35 mouse cellular contexts compared by ENCODE assay signal in the genomic region with DNA sequence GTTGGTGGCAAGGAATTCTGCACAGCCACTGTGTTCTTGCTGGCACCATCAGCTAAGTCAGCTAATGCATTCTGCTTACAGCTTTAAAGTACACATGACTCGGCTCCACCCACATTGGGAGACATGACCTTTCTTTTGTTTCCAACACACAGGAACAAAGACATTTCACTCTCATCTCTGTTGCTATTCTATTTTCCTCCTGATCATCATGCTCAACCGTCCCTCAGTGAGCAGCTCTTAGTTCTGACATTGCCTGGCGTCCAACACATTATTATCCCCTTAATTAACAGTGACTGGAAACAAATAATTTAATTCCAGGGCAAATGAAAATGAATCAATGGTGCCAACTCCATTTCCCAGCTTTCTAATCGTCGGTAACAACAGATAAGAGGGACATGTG. TPM values are rescaled to one million over a fixed set of nuclear protein-coding genes. Genes with fewer than 3 reads are reported as not detected.
DNase-seq lines count a peak whose midpoint lies in the region; ATAC-seq lines count a peak whose summit lies in the region.
"Had no signal": no experiment of that assay in that cellular context is flagged by ENCODE, and none has a peak within 500 bp of the region (broad histone marks: within the 10 kb centered on the region; RNA-seq: fewer than 3 reads in every experiment).

No protein-coding gene starts in this region.

- H3K9ac ChIP-seq in forebrain, embryonic 14.5 days (ENCODE audit: low read length) = no peak overlapping the region
- no peak overlapping the region for H3K9ac ChIP-seq in forebrain, embryonic 11.5 days (ENCODE audit: low read length)
- no peak overlapping the region for H3K9ac ChIP-seq in hindbrain, embryonic 14.5 days
- H3K9ac ChIP-seq in hindbrain, embryonic 15.5 days = no peak overlapping the region
- H3K9ac ChIP-seq: kidney, embryonic 15.5 days; liver, embryonic 13.5 days; midbrain, embryonic 15.5 days; neural tube, embryonic 15.5 days had no signal

- H3K4me1 ChIP-seq in forebrain, embryonic 14.5 days (ENCODE audit: control insufficient read depth, insufficient read depth, low read length) = 0 out of 2 replicates have a peak, but pooled peaks cover 4% of the 10 kb centered on the region
- H3K4me1 ChIP-seq in forebrain, embryonic 11.5 days (replicated peaks; ENCODE audit: control insufficient read depth, insufficient read depth, low read length) = no peaks in the 10 kb centered on the region
- H3K4me1 ChIP-seq in hindbrain, embryonic 14.5 days (replicated peaks; ENCODE audit: control insufficient read depth, insufficient read depth, low read length) = no peaks in the 10 kb centered on the region
- H3K4me1 ChIP-seq in hindbrain, embryonic 10.5 days (replicated peaks) = peaks cover 5% of the 10 kb centered on the region; the same call in 1 of the 2 replicates
- no peaks in the 10 kb centered on the region for H3K4me1 ChIP-seq in hindbrain, embryonic 15.5 days (replicated peaks)
- H3K4me1 ChIP-seq: kidney, embryonic 15.5 days; liver, embryonic 13.5 days; midbrain, embryonic 15.5 days; neural tube, embryonic 15.5 days had no signal

- H3K9me3 ChIP-seq in forebrain, embryonic 14.5 days (replicated peaks; ENCODE audit: control insufficient read depth, low read length) = no peaks in the 10 kb centered on the region
- H3K9me3 ChIP-seq in forebrain, embryonic 11.5 days (ENCODE audit: control insufficient read depth, low read length) = no peaks in the 10 kb centered on the region
- H3K9me3 ChIP-seq in hindbrain, embryonic 14.5 days (ENCODE audit: control insufficient read depth, low read length) = no peaks in the 10 kb centered on the region
- H3K9me3 ChIP-seq in hindbrain, embryonic 10.5 days = no peaks in the 10 kb centered on the region
- no peaks in the 10 kb centered on the region for H3K9me3 ChIP-seq in hindbrain, embryonic 15.5 days
- H3K9me3 ChIP-seq: kidney, embryonic 15.5 days; liver, embryonic 13.5 days; midbrain, embryonic 15.5 days; neural tube, embryonic 15.5 days had no signal

- no peaks in the 10 kb centered on the region for H3K27me3 ChIP-seq in forebrain, embryonic 14.5 days (replicated peaks; ENCODE audit: control insufficient read depth, insufficient read depth, low read length)
- no peaks in the 10 kb centered on the region for H3K27me3 ChIP-seq in forebrain, embryonic 11.5 days (ENCODE audit: control insufficient read depth, insufficient read depth, low read length)
- no peaks in the 10 kb centered on the region for H3K27me3 ChIP-seq in hindbrain, embryonic 14.5 days (ENCODE audit: control insufficient read depth, insufficient read depth, low read length)
- H3K27me3 ChIP-seq in hindbrain, embryonic 10.5 days (ENCODE audit: insufficient read depth, poor library complexity, severe bottlenecking) = no peaks in the 10 kb centered on the region
- no peaks in the 10 kb centered on the region for H3K27me3 ChIP-seq in hindbrain, embryonic 15.5 days
- H3K27me3 ChIP-seq: kidney, embryonic 15.5 days; liver, embryonic 13.5 days; midbrain, embryonic 15.5 days; neural tube, embryonic 15.5 days had no signal

- no peak for ATAC-seq in forebrain, embryonic 14.5 days
- ATAC-seq in forebrain, embryonic 11.5 days (replicated peaks; ENCODE audit: low FRiP score) = no peak
- ATAC-seq in hindbrain, embryonic 14.5 days (ENCODE audit: low FRiP score) = no peak
- ATAC-seq in hindbrain, embryonic 15.5 days (ENCODE audit: low FRiP score, low read depth) = 0 out of 2 replicates have a peak, but pooled peaks have one; percentile 34
- ATAC-seq: midbrain, embryonic 15.5 days had no signal

- WGBS in forebrain, embryonic 14.5 days = 39% methylated on average over 5 of the region's 5 CpGs
- 62% methylated on average over 5 of the region's 5 CpGs for WGBS in forebrain, embryonic 11.5 days
- 31% methylated on average over 5 of the region's 5 CpGs for WGBS in hindbrain, embryonic 14.5 days
- WGBS in hindbrain, embryonic 10.5 days = 54% methylated on average over 5 of the region's 5 CpGs
- WGBS in hindbrain, embryonic 15.5 days = 25% methylated on average over 5 of the region's 5 CpGs

- DNase-seq in forebrain, embryonic 14.5 days (ENCODE audit: low spot score) = peak; percentile 44
- DNase-seq in forebrain, embryonic 11.5 days (ENCODE audit: low spot score) = no peak
- DNase-seq in hindbrain, embryonic 14.5 days (ENCODE audit: low spot score) = no peak
- DNase-seq in hindbrain, embryonic 10.5 days (ENCODE audit: low spot score) = no peak
- DNase-seq in Muller cell, postnatal 12 days (ENCODE audit: inconsistent ontology term) = peak; percentile 14
- no peak for DNase-seq in frontal cortex, postnatal 14 days (ENCODE audit: low spot score in 2 of 2)
- no peak for DNase-seq in layer of hippocampus, postnatal 36 days
- DNase-seq: adrenal gland, postnatal 10 days; cerebellum, adult 8-10 months; gastrocnemius, adult 2 months; kidney, adult 11 months; kidney, postnatal 4 days; liver, embryonic 13.5 days; lung, adult 2 months; lung, postnatal 14 days; right cerebral cortex, postnatal 14 days; thymus, adult 2 months; thymus, postnatal 4 days had no signal

- H3K4me2 ChIP-seq in forebrain, embryonic 14.5 days (ENCODE audit: low read length) = no peak overlapping the region
- H3K4me2 ChIP-seq in forebrain, embryonic 11.5 days (ENCODE audit: low read depth, low read length, severe bottlenecking) = no peak overlapping the region
- no peak overlapping the region for H3K4me2 ChIP-seq in hindbrain, embryonic 14.5 days (replicated peaks)
- no peak overlapping the region for H3K4me2 ChIP-seq in hindbrain, embryonic 15.5 days
- H3K4me2 ChIP-seq: heart, embryonic 11.5 days; kidney, embryonic 15.5 days; liver, embryonic 13.5 days; midbrain, embryonic 15.5 days; neural tube, embryonic 15.5 days had no signal

- no peaks in the 10 kb centered on the region for H3K36me3 ChIP-seq in forebrain, embryonic 14.5 days (ENCODE audit: control insufficient read depth, insufficient read depth, low read length)
- H3K36me3 ChIP-seq in forebrain, embryonic 11.5 days (ENCODE audit: control insufficient read depth, insufficient read depth, low read length) = no peaks in the 10 kb centered on the region
- H3K36me3 ChIP-seq in hindbrain, embryonic 14.5 days (replicated peaks; ENCODE audit: control insufficient read depth, insufficient read depth) = no peaks in the 10 kb centered on the region
- no peaks in the 10 kb centered on the region for H3K36me3 ChIP-seq in hindbrain, embryonic 10.5 days
- H3K36me3 ChIP-seq in hindbrain, embryonic 15.5 days = no peaks in the 10 kb centered on the region
- H3K36me3 ChIP-seq: kidney, embryonic 15.5 days; liver, embryonic 13.5 days; midbrain, embryonic 15.5 days had no signal

- no peak overlapping the region for H3K27ac ChIP-seq in forebrain, embryonic 14.5 days (ENCODE audit: low read depth, low read length)
- H3K27ac ChIP-seq in forebrain, embryonic 11.5 days (ENCODE audit: low read depth, low read length) = no peak overlapping the region
- peak overlapping the region; percentile 22 for H3K27ac ChIP-seq in hindbrain, embryonic 14.5 days
- no peak overlapping the region for H3K27ac ChIP-seq in hindbrain, embryonic 10.5 days
- H3K27ac ChIP-seq in hindbrain, embryonic 15.5 days (replicated peaks) = peak overlapping the region; percentile 25; the same call in 1 of the 2 replicates
- H3K27ac ChIP-seq: gastrocnemius, adult 2 months; kidney, embryonic 15.5 days; liver, embryonic 13.5 days; midbrain, embryonic 15.5 days; neural tube, embryonic 15.5 days; stomach, postnatal 0 days had no signal

- H3K4me3 ChIP-seq in forebrain, embryonic 14.5 days (ENCODE audit: low read depth, low read length) = no peak overlapping the region
- H3K4me3 ChIP-seq in forebrain, embryonic 11.5 days (ENCODE audit: low read depth, low read length) = no peak overlapping the region
- H3K4me3 ChIP-seq in hindbrain, embryonic 14.5 days (replicated peaks; ENCODE audit: low read length) = no peak overlapping the region
- H3K4me3 ChIP-seq in hindbrain, embryonic 10.5 days = no peak overlapping the region
- H3K4me3 ChIP-seq in hindbrain, embryonic 15.5 days = no peak overlapping the region
- H3K4me3 ChIP-seq: gastrocnemius, adult 2 months; kidney, embryonic 15.5 days; liver, embryonic 13.5 days; midbrain, embryonic 15.5 days; myocyte; neural tube, embryonic 15.5 days had no signal

RNA-seq across cellular contexts. Expression of gene Gm20075, which starts 35.8 kb away (rescaled TPM):
- 26.9 and 39.5 TPM in 2 replicates for polyA plus RNA-seq in forebrain, embryonic 14.5 days (2014; fragmentation: Nextera tagmentation; extraction: Ambion mirVana)
- 31.5 and 36.7 TPM in 2 replicates for polyA plus RNA-seq in forebrain, embryonic 11.5 days (2014; fragmentation: Nextera tagmentation; extraction: Ambion mirVana)
- 22.0 and 27.0 TPM in 2 replicates for polyA plus RNA-seq in hindbrain, embryonic 14.5 days (2014; fragmentation: Nextera tagmentation; extraction: Ambion mirVana)
- polyA plus RNA-seq in hindbrain, embryonic 10.5 days (2016; fragmentation: Nextera tagmentation; extraction: Ambion mirVana) = 37.8 and 39.6 TPM in 2 replicates
- polyA plus RNA-seq in hindbrain, embryonic 15.5 days (2015; fragmentation: Nextera tagmentation; extraction: Ambion mirVana) = 24.3 and 25.1 TPM in 2 replicates
- 10 to 100 TPM; 21.3 to 24.8 TPM for total RNA-seq in layer of hippocampus, postnatal 36 days (2021)

RNA-seq across cellular contexts. Expression of gene Gm17190, which starts 36.5 kb away (rescaled TPM):
- polyA plus RNA-seq in forebrain, embryonic 14.5 days (2014; fragmentation: Nextera tagmentation; extraction: Ambion mirVana) = not detected in 2 replicates
- not detected in 2 replicates for polyA plus RNA-seq in forebrain, embryonic 11.5 days (2014; fragmentation: Nextera tagmentation; extraction: Ambion mirVana)
- 0.26 and 0.63 TPM in 2 replicates for polyA plus RNA-seq in hindbrain, embryonic 14.5 days (2014; fragmentation: Nextera tagmentation; extraction: Ambion mirVana)
- polyA plus RNA-seq in hindbrain, embryonic 10.5 days (2016; fragmentation: Nextera tagmentation; extraction: Ambion mirVana) = not detected in 2 replicates
- polyA plus RNA-seq in hindbrain, embryonic 15.5 days (2015; fragmentation: Nextera tagmentation; extraction: Ambion mirVana) = 0.25 and 0.29 TPM in 2 replicates
- total RNA-seq in layer of hippocampus, postnatal 36 days (2021) = not detected
- total RNA-seq: adrenal gland, postnatal 10 days; common myeloid progenitor, adult 5-6 weeks; ES-E14; gastrocnemius, adult 2 months; hematopoietic stem cell, adult 5-6 weeks; left cerebral cortex, adult 18-20 months; left cerebral cortex, postnatal 36 days; megakaryocyte, adult 5-6 weeks had no signal
- polyA plus RNA-seq: embryonic facial prominence, embryonic 11.5 days; gonadal fat pad, adult 2 months; heart, embryonic 11.5 days; heart, postnatal 0 days; kidney, embryonic 15.5 days; limb, embryonic 14.5 days; liver, embryonic 13.5 days; lung, adult 2 months; myocyte; stomach, postnatal 0 days; thymus, adult 2 months had no signal

Comparison
In these comparisons a context has a peak if more than half of its experiments do, and no peak if none do; other contexts are left out.
1. DNase-seq: peak in forebrain, embryonic 14.5 days (single experiment) and Muller cell, postnatal 12 days (single experiment); none in forebrain, embryonic 11.5 days (single experiment), hindbrain, embryonic 14.5 days (single experiment), hindbrain, embryonic 10.5 days (single experiment), frontal cortex, postnatal 14 days (0 of 2) and layer of hippocampus, postnatal 36 days (0 of 2).
2. H3K27ac ChIP-seq: peak in hindbrain, embryonic 14.5 days (single experiment) and hindbrain, embryonic 15.5 days (single experiment); none in forebrain, embryonic 14.5 days (single experiment), forebrain, embryonic 11.5 days (single experiment) and hindbrain, embryonic 10.5 days (single experiment).